Mouse (Mus musculus): ENCODE measurements around the gene Slc25a39.
"Not testable (repeated sequence)": the region's sequence is repeated elsewhere in the genome, so short reads cannot be mapped to it uniquely, and the experiment has no call there.

The Slc25a39 gene

DNA sequence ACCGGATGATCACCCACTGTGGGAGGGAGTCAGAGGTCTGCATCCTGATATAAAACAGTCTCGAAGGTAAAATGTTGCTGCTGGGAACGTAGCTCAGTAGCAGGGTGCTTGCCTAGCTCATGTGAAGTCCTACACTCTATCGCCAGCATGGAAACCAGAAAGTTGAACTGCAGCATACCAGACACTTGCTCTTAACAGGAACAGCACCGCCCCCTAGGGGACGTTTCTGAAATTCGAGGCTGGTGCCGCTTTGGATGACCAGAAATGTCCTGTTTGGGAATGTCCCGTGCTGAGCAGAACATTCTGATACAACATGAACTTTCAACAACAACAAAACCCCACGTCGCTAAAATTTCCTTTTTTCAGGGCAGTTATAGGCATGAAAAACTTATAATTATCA lies 4.0 kb upstream of the Slc25a39 start:
- DNase-seq (ENCODE audit: low spot score): peak; percentile 95

DNA sequence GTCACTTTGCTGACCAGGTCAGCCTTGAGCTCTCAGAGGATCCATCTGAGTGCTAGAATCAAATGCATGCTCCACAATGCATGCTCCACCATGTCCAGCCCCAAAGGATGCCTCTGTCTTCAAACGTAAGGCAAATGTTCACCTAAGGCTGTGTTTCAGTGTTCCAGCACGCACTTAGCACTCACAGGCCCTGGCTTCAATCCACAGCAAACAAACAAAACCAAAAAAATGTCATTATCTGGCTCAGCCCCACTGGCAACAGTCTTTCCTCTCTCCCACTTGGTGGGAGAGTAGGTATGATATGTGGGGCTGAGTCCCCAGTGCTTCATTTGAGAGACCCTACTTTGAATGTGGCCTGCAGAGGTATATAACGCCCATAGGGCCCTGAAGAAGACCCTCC lies 3.3 kb upstream of the Slc25a39 start:
- no peak for DNase-seq (ENCODE audit: low spot score)

DNA sequence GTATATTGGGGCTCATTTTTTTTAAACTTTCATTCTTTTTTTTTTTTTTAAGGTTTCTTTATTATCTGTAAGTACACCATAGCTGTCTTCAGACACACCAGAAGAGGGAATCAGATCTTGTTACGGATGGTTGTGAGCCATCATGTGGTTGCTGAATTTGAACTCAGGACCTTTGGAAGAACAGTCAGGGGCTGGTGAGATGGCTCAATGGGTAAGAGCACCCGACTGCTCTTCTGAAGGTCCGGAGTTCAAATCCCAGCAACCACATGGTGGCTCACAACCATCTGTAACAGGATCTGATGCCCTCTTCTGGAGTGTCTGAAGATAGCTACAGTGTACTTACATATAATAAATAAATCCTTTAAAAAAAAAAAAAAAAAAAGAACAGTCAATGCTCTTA lies 2.6 kb upstream of the Slc25a39 start:
- DNase-seq (ENCODE audit: low spot score): not testable (repeated sequence)

DNA sequence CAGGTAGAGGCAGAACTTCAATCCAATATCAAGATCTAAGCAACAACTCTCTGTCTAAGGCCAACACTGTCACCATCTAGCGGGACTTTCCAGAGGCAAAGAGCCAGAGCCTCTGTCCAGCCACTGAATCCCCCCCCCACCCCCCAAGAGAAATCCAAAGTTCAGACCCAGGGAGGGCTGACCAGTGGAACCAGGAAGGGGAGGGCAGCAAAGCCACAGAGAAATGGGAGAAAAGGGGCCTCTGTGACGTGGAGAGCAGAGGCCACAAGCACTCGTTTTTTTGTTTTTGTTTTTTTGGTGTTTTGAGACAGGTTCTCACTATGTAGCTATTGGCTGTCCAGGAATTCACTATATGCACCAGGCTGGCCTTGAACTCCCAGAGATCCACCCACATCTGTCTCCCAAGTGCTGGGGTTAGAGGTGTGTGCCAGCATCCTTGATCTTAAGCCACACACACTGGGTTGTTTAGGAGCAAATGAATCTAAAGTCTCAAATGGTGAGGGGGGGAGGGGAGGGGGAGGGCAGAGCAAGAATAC lies 2.1 kb upstream of the Slc25a39 start:
- DNase-seq (ENCODE audit: low spot score): no peak

DNA sequence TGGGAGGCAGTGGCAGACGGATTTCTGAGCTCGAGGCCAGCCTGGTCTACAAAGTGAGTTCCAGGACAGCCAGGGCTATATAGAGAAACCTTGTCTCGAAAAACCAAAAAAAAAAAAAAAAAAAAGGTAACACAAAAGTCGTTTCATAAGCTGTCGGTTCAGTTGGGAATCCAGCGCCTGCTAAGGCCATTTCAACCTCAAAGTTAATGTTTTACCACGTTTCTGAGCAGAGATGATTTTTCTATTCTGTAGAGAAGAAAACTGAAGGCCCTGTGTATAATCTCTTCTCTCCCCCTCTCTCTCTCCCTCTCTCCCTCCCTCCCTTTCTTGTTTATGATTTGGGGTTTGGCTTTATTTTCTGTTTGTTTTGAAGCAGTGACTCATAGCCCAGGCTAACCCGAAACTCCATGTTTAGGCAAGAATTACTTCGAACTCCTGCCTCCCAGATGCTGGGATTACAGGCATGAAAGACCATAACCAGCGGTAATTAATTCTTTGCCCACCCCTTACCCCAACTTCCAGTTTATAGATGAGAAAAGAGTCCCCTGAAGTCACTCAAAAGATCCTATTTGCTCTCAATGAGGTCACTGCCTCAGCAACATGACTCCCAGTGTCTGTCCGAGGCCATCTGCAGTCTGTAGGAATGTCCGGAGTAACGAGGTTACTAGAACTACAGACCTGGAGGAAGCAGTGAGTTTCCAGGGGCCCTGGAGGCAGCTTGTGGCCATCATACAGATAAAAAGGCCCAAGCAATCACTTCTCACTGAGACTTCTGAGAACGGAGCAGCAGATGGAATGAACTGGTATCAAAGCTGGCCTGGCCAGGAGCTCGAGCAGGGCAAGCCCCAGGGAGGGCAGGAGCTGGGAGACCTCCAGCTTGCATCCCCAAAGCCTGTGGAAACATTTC lies 1.4 kb upstream of the Slc25a39 start:
- DNase-seq (ENCODE audit: low spot score): no peak

DNA sequence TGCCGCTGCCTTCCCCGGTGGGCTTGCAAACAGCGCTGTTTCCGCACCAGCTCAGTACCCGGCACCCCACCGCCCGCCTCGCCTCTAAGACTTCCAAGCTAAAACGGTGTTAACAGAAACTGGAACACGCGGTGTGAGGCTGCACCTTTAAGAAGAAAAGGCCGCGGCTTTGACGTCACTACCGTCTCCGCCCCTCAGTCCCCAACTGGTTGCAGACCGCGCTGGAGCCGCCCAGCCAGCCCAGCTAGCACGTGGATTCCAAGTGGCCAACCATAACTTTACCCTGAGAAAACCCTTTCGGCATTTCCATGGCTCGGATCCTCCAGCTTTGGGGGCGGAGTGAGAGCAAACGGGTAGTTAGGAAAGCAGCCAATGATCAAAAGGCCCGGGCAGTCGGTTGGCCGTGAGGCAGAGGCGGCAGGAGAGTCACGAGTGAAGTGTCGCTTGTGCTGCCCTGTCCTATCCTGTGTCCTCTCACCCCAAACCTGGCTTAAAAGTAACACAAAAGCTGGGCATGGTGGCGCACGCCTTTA lies 664 bp upstream of the Slc25a39 start:
- peak; percentile 100 for DNase-seq (ENCODE audit: low spot score)

DNA sequence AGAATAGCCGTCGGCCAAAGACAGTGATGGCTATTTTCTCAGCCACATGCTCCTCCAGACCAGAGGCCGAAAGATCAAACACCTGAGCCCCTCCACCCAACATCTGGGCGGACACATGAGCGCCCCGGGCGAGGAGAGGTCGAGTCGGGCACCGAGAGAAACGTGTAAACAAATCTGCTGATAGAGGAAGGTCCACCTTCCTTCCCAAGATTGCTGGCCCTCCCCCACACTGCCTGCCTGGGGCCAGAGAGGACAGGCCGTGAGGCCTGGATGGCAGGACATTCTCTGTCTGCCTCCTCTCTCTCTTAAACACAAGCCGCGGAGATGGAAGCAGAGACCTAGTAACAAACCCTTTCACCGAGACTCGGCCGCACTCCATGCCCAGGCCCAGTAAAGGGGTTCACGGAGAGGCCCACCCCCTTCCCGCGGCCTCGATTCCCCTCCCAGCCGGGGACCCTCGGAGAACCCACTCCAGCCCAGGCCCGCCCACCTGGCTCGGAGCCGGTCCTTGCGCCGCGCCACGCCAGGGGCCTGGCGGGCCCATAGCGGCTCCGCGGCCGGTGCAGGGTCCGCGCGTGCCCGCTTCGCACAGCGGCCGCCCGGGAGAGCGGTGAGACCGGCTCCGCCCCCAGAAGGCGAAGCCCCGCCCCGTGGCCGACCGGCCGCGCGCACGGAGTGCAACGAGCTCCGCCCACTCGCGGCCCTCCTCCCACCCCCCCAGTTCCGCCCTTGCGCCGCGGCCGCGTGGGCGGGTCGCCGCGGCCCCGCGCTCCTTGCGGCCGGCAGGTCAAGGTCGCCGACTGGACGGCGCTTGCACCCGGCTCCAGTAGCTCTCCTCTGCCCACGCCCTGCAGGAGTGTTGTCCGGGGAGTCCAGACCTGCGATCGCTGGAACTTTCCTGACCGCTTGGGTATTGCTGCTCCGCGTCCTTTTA lies 579 bp downstream of the Slc25a39 start:
- DNase-seq (ENCODE audit: low spot score): peak; percentile 88

DNA sequence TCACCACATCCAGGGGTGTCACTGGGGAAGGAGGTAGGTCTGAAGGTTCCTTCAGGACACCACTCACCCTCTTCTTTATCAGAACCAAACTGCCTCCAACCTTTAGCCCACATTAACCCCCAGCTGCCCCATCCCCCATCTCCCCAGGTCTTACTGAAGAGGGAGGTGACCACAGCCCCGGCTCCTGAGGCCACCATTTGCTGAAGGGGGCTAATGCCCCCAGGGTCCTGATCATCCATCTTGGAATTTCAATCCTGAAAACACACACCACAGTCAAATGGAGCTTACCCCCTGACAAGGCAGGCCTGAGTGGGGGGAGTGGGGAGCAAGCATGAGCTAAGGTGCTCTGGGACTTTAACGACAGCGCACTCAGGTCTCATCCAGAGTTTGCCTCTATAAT lies 1.3 kb downstream of the Slc25a39 start:
- DNase-seq (ENCODE audit: low spot score): no peak

DNA sequence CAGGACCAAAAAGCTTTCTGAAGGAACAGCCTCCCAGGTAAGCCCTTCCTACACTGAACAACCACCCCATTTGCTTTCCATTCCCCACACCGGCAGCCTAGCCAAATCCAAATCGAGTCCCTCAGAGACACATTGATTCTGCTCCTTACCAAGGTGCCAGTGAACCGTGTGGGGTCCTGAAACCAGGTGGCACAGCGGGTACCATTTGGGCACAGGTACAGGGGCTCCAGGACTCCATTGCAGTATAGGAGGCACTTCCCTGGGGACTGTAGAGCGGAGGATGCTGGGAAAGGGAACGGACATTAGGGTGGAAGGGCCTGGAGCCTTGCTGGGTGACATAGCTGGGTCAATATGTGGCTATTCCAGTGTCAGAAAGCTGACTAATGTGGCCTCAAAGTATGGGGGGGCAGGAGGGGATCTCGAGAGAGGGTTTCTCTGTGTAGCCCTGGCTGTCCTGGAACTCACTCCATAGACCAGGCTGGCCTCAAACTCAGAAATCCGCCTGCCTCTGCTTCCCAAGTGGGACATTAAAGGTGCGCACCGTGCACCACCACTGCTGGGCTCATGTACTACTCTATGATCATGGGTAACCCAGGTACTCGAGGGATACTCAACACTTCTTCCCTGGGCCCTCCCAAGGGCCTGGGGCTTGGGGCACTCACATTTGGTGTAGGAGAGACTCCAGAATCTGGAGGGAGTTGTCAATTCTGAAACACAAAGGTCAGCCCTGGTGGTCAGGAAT lies 2.0 kb downstream of the Slc25a39 start:
- no peak for DNase-seq (ENCODE audit: low spot score)

DNA sequence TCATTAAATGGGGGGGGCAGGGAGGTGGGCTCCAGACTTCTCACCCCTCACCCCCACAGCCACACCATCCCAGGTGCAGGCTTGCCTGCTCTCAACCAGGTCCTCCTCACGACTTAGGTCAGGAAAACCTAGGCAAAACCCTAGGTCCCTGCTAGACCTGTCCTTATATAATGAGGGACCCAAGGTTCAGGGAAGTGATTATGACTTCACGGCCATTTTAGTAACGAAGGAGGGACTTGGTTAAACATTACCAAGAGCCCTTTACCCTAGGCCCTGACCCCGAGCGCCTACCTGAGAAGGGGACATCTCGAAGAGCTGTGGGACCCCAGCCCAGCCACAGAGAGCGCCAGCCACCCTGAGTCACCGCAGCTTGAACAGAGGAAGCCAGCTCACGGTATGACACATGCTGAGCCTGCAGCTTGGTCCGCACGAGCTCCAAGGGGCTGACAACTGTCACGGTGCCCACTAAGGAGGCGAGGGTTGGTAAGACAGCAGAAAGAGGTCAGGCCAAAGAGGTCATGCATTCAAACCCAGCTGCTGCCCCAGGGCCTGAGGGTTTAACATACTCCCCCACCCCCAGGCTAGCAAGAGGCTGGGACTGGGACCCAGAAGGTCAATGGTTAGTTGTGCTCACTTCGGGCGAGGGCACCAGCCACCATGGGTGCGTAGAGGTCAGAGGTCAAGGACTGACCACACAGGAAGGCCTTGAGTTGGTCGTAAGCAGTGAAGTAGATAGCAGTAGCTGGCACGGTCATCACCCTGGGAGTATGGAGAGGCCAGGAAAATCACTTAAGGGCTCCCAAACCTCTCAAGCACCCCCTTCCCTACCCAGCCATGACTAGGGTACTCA lies 3.4 kb downstream of the Slc25a39 start:
- no peak for DNase-seq (ENCODE audit: low spot score)

DNA sequence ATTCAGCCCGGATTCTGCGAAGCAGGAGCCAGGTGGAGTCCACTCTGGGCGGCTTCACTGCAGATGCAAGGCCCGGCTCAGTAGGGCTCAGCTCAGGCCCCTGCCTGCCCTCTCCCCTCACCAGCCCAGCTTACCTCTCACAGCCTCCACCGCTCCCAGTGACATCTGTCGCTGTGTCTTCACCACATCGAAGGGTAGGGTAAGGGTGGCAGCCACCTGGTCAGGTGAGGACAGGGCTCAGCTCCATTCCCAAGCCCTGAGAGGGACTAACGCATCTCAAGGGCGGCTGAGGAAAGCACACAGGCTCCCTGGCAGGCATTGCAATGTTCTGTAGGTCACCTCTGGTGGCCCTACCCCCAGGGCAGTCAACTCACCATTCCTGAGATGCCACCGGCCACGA lies 4.1 kb downstream of the Slc25a39 start:
- no peak for DNase-seq (ENCODE audit: low spot score)

DNA sequence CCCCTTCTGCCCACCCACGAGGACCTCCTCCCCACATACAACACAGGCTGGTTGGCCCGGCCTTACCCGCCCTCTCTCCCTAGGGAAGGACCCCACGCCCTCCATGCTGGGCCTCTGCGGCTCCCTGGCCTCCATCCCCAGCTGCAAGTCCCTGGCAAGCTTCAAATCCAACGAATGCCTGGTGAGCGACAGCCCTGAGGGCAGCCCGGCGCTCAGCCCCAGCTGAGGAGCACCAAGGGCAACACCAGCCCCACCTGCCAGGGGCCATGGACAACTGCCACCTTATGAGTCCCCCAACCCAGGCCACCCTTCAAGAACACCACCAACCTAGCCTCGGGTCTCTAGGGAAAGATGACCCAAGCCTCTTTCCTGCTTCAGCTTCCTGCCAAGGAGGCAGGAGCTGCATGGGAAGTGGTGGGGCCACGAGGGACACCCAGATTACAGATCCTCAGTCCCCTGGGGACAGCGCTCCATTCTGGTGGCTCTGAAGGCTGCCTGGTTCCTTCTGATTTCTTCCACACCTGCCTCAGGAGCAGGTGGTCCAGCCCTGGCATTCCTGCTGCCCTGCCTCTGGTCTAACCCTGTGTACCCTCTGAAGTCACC lies 5.7 kb downstream of the Slc25a39 start:
- DNase-seq (ENCODE audit: low spot score): no peak

DNA sequence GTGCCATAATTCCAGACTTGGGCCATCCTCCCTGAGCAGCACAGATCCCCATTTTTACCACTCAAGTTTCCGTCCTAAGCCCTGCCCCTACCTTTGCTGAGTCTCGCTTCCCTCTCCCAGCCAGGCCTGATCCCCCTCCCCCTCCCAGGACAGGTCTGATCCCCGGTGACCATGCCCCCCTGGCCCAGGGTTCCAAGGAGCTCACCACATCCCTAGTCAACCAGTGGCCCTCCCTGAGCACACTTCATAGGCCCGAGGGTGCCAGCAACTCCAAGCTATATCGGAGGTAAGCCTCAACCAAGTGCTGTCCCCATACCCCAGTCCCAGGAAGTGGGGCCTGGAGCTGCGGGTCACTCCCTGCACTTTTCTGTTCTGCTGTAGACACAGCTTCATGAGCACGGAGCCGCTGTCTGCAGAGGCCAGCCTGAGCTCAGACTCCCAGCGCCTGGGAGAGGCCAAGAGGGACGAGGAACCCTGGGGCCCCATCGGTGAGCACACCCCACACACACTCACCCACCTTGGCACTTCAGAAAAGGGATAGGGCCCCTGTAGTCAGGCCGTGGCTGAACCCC lies 7.1 kb downstream of the Slc25a39 start:
- no peak for DNase-seq (ENCODE audit: low spot score)

DNA sequence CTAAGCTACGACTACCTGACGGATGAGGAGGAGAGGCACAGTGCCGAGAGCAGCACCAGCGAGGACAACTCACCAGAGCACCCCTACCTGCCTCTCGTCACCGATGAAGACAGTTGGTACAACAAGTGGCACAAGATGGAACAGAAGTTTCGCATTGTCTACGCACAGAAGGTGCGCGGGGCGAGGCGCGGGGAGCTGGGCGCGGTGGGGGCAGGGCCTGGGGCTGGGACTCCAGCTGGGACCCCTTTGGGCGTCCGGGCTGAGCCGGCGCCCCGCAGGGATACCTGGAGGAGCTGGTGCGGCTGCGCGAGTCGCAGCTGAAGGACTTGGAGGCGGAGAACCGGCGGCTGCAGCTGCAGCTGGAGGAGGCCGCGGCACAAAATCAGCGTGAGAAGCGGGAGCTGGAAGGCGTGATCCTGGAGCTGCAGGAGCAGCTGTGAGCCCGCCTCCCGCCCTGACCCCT lies 8.1 kb downstream of the Slc25a39 start:
- peak; percentile 39 for DNase-seq (ENCODE audit: low spot score)

DNA sequence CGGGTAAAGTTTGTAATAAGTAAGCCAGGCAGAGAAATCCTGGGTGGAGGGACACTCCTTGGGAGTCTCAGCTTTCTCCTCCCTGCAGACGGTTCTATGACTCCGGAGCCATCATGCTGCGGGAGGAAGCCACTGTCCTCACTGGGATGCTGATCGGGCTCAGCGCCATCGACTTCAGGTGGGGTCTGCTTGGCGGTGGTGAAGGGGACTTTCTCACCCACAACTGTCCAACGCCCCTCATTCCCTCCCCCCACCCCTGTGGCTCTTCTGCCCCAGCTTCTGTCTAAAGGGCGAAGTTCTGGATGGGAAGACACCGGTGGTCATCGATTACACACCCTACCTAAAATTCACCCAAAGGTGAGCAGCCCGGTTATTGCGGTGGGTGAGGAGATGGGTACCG lies 8.6 kb downstream of the Slc25a39 start:
- no peak for DNase-seq (ENCODE audit: low spot score)

DNA sequence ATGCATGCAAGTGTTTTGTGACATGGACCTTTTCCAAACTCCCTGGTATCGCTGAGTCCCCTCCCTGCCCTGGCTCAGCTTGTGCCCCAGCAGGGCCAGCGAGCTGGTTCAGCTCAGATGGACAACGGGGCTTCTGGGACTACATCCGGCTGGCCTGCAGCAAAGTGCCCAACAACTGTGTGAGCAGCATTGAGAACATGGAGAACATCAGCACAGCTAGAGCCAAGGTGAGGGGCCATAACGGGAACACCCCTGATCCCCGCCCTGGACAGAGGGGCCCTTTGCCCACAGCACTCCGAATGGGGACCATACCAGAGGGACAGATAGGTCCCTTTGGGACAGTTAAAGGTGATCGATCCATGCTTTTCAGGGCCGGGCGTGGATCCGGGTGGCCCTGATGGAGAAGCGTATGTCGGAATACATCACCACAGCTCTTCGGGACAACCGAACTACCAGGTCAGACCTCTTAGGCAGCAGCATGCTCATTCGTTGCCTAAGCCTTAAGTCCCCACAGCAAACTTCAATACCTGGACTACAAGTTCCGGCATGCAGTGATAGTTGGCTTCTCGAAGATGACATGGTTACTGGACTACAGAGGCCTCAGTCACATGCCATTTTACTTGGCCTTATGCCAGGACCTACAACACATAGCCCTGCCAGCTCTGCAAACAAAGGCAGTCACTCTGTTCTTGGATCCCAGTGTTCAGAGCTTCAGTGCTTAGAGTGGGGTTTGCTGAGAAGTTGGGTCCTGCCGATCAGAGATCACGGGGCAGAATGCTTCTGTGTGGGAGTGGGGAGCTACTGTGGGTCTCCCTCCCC lies 9.5 kb downstream of the Slc25a39 start:
- no peak for DNase-seq (ENCODE audit: low spot score)

DNA sequence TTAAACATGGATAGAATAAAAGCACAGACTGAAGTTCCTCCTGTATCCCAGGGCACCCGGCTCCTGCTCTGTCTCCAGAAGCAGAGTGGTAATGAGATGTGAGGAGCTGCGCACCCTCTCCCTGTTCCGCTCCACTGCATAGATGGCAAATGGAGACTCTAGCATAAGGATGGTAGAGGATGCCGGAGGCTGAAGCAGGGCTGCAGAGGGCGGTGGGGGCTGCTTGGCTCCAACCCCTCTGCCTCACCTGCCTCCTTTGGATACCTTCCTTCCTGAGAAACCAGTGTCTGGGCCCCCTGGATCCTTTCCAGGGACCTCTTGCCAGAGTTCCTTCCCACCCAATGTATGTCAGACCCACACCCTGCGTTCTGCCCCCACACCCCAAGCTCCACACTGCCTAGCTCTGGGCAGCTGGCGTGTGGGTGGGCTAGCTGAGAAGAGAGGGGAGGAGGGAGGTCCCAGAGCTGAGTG lies 11.0 kb downstream of the Slc25a39 start:
- DNase-seq (ENCODE audit: low spot score): no peak

DNA sequence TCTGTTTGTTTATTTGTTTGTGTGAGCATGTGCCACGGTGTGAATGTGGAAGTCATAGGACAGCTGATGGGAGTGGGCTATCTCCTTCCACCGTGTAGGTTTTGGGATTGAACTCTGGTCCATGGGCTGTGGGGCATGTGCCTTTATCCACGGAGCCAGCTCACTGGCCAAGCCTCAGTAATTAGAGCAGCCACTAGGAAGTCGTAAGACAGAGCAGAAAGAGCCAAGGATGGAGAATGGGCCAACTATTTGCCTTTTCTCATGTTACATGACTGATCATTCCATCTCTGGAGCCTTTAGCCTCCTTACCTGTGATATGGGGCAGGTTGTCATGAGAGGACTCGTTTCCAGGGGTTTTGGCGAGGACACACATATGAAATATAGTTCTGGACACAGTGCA lies 11.5 kb downstream of the Slc25a39 start:
- no peak for DNase-seq (ENCODE audit: low spot score)

DNA sequence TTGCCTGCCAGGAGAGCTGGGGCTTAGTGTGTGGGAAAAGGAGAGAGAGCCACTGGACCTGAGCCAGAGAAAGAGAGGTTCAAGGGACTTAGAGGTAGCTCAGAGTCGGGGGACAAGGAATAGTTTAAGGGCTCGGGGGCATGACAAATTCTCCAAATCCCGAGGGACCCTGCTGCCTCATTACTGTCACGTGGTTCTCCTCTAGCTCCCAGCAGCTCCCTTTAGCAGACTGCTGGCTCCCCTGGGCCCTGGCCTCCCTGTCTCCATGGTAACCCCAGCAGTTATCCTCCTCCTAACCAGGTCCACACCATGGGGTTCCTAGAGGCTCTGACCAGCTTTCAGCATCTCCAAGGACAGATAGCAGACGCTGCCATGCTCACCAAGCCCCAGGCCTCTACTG lies 12.5 kb downstream of the Slc25a39 start:
- no peak for DNase-seq (ENCODE audit: low spot score)

All from embryo, embryonic 10 days (tissue).